Mouse (Mus musculus): ENCODE measurements at regions not wholly inside any gene's neighbourhood (a gene's known extent, or its start where the extent isn't known, plus 50 kb on each side); places are given as distances from the start of the nearest gene placed in this dataset.

DNA sequence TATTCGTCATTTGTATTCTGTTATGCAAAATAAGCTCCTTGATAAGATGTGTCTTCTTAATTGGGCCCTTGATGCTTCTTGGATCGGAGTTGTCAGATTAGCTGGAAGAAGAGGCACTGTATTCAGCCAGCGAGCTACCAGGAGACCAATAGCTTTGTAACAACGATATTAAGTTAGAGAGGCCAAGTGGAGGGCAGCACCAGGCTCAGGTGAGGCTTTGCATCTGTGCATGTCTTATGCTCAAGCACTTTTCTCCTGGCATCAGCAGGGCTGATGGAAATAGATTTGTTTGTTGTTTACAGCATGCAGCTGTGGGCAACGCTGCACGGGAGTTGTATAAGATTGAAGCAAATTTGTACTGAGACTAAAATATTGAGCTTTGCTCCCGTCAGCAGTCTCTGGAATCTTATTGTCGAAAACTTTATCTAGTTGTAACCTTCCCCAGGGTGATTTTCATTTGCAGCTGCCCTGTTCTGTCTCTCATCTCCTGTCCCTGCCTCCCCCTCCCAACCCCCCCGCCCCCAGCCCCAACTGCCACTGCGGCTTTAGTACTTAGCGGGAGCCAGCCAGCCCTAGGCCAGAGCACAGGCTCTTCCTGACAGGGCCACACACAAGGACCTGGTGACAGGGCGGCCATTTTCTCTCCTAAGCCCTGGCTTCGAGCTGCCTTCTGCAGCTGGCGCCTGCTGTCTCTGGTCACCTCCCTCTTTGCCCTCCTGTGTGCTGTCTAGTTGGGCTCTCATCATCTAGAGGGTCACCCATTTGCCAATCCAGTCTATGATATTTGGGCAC, 247.3 kb downstream of the Tshz3 start:
- no peak for ATAC-seq

DNA sequence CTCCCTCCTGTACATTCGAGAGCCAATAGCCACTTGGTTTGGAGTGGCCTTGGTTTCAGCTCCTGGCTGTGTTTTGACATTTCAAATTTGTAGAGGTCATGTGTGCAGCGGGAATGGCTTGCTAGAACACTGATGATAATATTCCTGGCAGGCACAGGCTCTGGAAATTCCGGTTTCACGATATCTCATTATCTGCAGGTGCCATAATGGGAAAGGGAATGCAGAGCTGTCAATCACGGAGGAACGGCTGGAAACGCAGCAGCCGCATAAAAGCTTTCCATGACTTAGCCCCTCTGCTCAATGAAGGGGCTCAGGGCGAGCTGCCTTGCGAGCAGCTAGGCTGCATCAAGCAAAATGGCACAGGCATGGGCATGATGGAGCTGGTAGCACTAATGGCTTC, 251.6 kb downstream of the Tshz3 start:
- no peak for ATAC-seq

- no peak for ATAC-seq
Measured at GRCm38 (mm10) chr7:36955376-36955775, 257.5 kb downstream of the Tshz3 start.

DNA sequence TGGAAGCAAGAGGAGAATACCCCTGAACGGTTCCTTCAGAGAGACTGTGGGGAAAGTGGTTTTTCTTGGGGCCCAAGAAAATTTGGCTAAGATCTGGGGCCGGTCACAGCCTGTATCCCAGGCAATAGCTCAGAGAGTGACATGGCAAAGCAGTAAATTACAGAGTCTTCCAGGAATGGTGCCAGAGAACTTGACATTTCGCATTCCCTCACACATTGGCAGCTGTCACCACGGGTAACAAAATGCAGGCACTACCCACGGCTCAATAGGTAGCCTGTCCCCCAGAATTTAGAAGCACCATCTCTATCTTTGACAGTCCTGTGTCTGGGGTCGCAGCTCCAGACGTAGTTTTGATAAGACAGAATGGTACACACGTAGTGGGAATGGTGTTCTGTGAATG, 260.3 kb downstream of the Tshz3 start:
- ATAC-seq = no peak

DNA sequence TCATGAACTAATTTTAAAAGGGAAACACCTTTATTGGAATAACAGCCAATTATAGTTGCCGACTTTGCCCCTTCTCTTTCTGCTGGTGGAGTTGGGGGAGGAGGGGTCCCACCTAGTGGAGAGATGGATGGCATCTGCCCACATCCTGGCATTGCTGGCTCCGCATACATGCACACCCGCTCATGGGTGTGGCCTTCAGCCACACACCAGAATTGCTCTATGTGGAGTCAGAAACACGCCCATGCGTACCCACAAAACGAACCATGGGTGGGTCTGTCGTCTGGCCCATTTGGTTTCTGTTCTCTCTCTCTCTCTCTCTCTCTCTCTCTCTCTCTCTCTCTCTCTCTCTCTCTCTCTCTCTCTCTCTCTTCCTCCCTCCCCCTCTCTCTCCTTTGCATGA, 273.9 kb downstream of the Tshz3 start:
- ATAC-seq = no peak

DNA sequence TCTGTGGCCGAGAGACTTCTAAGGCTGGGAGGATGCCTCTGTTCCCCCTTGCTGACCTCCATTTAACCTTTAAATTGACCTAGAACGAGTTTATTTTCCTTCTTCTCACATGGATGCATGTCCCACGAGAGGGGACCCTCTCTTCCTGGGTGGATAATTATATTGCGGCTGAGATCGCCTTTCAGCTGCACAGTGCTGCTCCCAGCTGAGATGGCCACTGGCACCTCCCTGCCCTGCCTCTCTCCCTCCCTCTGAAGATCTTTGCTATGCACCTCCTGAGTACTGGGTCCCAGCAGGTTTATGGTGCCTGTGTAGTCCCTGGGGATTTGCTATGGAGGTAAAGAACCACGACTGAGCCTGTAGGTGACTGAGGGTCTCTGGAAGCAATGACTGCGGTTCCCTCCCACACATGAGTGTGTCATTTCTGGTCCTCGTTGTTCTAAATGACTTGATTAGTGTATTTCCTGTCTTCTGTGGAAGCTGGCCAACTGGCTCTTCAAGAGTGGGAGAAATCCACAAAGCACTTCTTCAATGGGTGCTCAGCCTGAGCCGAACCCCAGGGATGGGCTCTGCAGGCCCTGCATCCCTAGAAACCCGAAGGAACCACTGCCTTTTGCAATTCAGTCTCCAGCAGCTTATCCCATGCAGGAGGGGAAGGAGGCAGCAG, 275.9 kb downstream of the Tshz3 start:
- ATAC-seq = no peak

DNA sequence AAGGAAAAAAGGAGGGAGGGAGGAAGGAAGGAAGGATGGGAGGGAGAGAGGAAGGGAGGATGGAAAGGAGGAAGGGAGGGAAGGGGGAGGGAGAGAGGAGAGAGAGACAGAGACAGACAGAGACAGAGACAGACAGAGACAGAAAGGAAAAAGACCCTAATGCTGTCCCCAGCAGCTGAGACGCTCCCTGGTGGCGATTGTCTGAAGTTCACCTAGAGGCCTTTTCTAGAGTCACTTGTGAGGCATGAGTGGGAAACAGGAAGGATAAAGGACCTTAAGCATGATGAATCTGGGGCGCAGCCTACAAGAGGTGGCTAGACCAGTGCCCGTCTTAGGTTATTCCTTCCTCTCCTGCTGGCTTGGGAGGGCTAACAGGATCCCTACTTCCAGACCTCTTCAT, 276.7 kb downstream of the Tshz3 start:
- no peak for ATAC-seq

DNA sequence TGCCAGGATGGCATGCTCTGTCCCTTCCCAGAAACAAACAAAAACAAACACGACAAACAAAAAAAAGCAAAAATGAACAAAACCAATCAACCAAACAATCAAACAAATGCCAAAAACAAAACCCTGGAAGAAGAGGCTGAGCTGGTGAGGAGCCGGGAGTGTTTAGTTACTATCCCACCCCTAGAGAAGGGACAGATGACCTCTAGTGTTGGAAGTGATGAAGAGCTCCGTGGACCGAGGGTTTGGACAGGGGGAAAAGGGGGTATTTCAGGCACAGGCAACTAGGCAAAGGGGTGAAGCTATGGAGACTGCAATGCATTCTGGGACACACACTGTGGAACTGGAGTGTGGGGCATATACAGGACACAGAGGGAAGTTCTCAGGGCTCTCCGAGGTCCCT, 277.6 kb downstream of the Tshz3 start:
- ATAC-seq = no peak

GRCm38 (mm10) chr7:36977819-36978218, 279.9 kb downstream of the Tshz3 start:
- no peak for ATAC-seq

DNA sequence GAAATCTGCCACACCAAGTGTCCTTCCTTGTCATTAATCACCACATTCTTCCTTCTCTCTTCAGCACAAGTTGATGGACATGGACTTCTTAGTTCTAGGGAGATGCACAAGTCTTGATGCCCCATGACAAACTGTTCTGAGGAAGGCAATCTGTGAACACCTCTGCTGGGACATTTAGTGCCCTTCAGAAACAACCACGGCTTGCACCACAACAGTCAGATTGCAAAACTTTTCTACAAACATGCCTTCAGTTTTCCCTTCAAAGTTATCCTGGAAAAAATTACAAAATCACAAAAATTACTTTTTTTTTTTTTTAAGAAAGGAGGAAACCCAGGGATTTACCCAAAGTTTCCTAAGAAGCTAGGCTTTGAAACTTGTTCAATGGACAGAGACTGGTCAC, 291.5 kb downstream of the Tshz3 start:
- ATAC-seq = no peak

DNA sequence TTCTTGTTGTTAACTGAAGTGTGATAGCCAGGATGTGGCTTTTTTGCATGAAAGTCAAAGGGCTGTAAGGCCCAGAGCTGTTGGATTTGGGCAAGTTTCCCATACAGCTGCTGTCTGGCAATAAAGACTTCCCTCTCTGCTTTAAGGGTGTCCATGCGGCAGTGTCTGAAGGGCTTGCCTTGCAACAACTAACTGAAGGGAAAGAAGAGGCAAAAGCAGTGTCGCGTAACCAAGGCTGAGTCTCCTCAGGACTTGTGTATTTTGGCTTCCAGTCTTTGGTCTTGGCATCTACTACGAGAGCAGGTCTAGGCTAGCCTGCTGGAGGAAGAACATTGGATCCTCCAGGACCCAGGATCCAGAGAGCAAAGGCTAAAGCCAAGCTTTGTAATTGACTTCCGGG, 306.7 kb downstream of the Tshz3 start:
- ATAC-seq = no peak

GRCm38 (mm10) chr7:37005701-37006100, 307.8 kb downstream of the Tshz3 start:
- no peak for ATAC-seq

DNA sequence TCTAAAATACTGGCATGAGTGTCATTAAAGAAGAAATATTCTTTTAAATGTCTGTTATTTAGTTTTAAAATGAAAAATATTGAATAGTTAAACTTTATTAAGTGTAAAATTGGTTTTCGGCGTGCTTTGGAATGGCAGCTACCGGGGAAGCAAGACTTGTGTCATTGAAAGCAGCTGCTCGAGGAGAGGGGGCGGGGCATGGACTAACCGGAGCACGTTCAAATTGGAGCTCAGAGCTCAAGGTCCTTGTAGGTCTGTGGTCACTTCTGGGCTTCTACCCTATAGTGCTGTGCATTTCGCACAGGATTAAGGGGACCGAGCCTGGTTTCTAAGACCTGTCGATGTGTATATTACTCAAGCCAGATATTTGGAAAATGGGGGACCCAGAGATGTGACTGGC, 309.0 kb downstream of the Tshz3 start:
- no peak for ATAC-seq

DNA sequence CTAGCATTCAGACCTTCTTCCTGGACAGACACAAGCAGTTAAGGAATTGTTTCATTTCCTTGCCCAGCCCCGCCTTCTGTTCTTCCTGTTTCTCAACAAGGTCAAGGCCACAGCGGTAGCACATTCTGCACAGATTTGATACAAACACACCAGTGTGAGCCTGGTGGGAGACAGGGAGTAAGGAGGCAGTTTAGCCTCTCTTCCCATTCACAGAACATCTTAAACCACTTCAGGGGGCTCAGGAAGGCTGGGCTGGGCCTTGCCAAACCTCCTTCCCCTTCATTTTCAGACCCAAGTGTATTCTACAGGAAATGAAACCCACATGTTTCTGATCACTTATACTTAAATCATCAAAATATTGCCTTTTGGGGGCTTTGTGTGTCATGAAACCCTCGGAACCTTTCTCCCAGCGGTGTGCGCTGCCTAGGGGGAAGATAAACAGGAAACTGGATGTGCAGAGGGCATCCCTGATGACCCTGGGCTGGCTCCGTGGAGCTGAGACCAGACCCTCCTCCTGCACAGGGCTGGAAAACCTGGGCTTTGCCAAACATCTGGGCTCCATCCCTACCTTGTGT, 313.3 kb downstream of the Tshz3 start:
- ATAC-seq = no peak

DNA sequence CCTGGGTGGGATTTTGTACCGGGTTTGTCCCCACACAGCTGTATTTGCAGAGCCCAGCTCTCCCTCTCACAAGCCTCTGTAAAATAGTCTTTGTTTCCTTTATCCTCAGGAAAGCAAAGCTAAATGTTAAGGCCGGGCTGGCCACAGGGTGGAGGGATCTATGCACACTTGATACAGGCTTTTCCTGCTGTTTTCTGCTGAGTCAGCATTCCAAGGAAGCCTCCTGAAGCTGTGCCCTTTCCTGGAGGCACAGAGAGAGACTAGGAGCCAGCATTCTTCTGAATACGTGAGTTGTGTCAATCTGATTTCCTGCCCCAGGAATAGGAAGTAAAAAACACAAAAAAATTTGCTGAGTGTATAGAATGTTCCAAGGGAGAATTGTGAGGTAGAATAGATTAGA, 322.2 kb downstream of the Tshz3 start:
- ATAC-seq = no peak

- no peak for ATAC-seq
Measured at GRCm38 (mm10) chr7:37024501-37025025, 326.6 kb downstream of the Tshz3 start.

GRCm38 (mm10) chr7:37064582-37065458, 366.9 kb downstream of the Tshz3 start:
- no peak for ATAC-seq

GRCm38 (mm10) chr7:37077698-37078097, 379.8 kb downstream of the Tshz3 start:
- no peak for ATAC-seq

DNA sequence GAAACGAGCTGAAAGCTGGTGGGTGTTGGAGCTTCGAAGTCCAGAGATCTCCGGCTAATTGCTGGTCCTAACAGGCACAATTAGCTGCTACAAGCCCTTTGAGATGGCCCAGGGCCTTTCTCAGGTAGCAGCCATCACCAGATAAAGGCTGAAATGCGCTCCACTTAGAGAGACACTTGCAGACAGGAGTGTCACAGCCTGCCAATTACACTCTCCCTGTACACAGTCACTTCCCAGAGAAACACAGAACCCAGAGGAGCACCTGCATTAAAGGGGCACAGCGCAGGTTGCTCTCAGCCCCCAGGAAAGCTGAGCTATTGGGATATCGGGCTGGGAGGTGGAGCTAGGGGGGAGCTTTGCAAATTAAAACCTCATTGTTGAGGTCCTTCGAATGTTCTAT, 380.2 kb downstream of the Tshz3 start:
- no peak for ATAC-seq

GRCm38 (mm10) chr7:37089726-37090125, 391.8 kb downstream of the Tshz3 start:
- no peak for ATAC-seq

DNA sequence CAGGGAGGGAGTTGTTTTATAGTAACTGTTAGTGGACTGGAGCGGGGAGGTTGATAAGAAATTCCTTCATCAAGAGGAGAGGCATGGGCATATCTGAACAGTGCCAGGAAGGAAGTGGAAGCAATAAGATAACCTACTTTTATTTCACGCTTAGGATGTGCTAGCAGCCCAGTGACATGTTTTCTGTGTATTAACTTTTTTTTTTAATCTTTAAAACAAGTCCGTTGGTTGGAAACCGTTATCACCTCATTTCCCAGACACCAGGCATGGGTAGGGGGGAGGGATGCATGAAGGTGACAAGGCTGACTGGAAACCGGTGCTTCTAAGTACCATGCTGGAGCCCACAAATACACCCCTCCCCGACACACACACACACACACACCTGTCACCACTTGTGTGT, 394.7 kb downstream of the Tshz3 start:
- no peak for ATAC-seq

- no peak for ATAC-seq
Measured at GRCm38 (mm10) chr7:37093721-37094120, 395.8 kb downstream of the Tshz3 start.

DNA sequence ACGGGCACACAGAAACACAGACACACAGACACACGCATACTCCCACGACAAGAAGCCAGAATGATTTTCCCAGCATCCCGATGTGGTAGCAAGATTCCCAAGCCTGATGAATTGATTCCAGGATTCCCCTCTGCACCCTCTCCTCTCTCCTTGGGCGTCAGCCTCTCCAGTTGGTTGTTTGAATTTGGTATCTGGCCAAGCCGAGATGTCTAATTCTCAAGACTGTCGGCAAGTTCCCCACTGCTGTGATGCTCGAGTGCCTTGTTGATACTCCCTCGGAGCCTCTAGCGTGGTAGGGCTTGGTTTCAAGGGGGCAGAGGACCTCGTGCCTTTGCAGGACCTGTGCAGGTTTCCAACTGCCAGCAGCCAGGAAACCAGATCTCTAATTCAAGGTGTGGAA, 397.9 kb downstream of the Tshz3 start:
- no peak for ATAC-seq
